Mouse (Mus musculus) kidney, adult 2 months (tissue): ENCODE measurements around the gene Rbfox1. TPM values are rescaled to one million over a fixed set of nuclear protein-coding genes. Genes with fewer than 3 reads are reported as not detected.

ENCODE experiments used
- DNase-seq: peaks from one replicate; pipeline ENCODE4 v3.0.0; 2021
- H3K27ac ChIP-seq: fragments of 200-500 bp; 2 replicates; pipeline ENCODE4 v1.5.1; 2012; ENCODE audit warnings: low read depth, low read length, control low read depth, inconsistent platforms; ENCODE audit not compliant: insufficient read depth
- H3K27me3 ChIP-seq: fragments of 200-500 bp; replicated peaks from 2 replicates; pipeline ENCODE4 v1.6.1; 2012; ENCODE audit warnings: mild to moderate bottlenecking, moderate library complexity, low read length, inconsistent platforms; ENCODE audit not compliant: control insufficient read depth, insufficient read depth
- H3K36me3 ChIP-seq: fragments of 200-500 bp; 2 replicates; pipeline ENCODE4 v1.6.1; 2012; ENCODE audit warnings: mild to moderate bottlenecking, moderate library complexity, low read length, inconsistent platforms; ENCODE audit not compliant: control insufficient read depth, insufficient read depth
- H3K4me1 ChIP-seq: fragments of 200-500 bp; 2 replicates; pipeline ENCODE4 v1.6.1; 2011; ENCODE audit warnings: low read length; ENCODE audit not compliant: control insufficient read depth, insufficient read depth
- H3K4me3 ChIP-seq: fragments of 200-500 bp; 2 replicates; pipeline ENCODE4 v1.5.1; 2011; ENCODE audit warnings: mild to moderate bottlenecking, low read depth, low read length, control low read depth; ENCODE audit not compliant: insufficient read depth
- CTCF ChIP-seq: fragments of 200-500 bp; conservative IDR thresholded peaks from 2 replicates; pipeline ENCODE4 v1.5.1; 2011; ENCODE audit warnings: low read depth, mild to moderate bottlenecking, control low read depth, low read length, moderate library complexity, mixed read lengths; ENCODE audit not compliant: insufficient read depth, insufficient read length
- POLR2A ChIP-seq: fragments of 200-500 bp; IDR thresholded peaks from one replicate; pipeline ENCODE4 v1.6.1; 2011; ENCODE audit warnings: low read depth, low read length, control low read depth
- WGBS: fragments of 180-500 bp; shearing (Covaris S2); methylation state at CpG from one replicate; pipeline ENCODE4 v1.1.7; 2018; 5-methylcytosine and 5-hydroxymethylcytosine counted together
- polyA plus RNA-seq: library from polyadenylated mRNA; depleted of rRNA; stranded (reverse); fragments of >200 nt; gene quantifications from 2 replicates; pipeline ENCODE4 v1.2.3, GENCODE M21; 2012

Gene Rbfox1
- polyA plus RNA-seq, 1 experiment = 4.2 TPM

DNA sequence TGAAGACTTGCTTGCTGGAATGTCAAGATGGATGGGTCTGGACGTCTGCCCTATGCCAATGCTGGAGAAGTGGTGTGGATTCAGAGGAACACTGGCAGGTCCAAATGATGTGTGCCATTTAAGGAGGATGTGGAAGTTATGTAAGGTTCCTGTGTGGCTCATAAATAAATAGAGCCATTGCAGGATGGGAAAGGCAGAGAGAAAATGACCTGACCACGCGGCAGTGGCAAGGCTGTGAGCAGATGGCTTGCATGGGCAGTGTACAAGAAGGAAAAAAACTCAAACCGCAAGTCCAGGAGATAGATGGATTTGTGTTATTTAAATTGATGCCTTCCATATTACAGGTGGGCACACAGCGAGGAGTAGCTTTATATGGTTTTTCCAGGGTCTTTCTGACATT, 497.6 kb downstream of the Rbfox1 start:
- no peak for DNase-seq
- no peak overlapping the region for H3K4me3 ChIP-seq
- no peaks in the 10 kb centered on the region for H3K4me1 ChIP-seq
- WGBS = 80% methylated on average over 5 of the region's 5 CpGs
- no peaks in the 10 kb centered on the region; the same call in 1 of the 2 replicates for H3K27me3 ChIP-seq
- H3K27ac ChIP-seq = no peak overlapping the region
- no peaks in the 10 kb centered on the region for H3K36me3 ChIP-seq
- TF ChIP-seq CTCF (no peak), POLR2A (no peak)

- H3K4me3 ChIP-seq = no peak overlapping the region
- H3K27me3 ChIP-seq = no peaks in the 10 kb centered on the region
- H3K4me1 ChIP-seq = no peaks in the 10 kb centered on the region
- H3K36me3 ChIP-seq = no peaks in the 10 kb centered on the region
- TF ChIP-seq CTCF (no peak), POLR2A (no peak)
- 78% methylated on average over 6 of the region's 6 CpGs for WGBS
- H3K27ac ChIP-seq = no peak overlapping the region
- no peak for DNase-seq
Observed at GRCm38 (mm10) chr16:6390278-6390930, 505.2 kb downstream of the Rbfox1 start.

DNA sequence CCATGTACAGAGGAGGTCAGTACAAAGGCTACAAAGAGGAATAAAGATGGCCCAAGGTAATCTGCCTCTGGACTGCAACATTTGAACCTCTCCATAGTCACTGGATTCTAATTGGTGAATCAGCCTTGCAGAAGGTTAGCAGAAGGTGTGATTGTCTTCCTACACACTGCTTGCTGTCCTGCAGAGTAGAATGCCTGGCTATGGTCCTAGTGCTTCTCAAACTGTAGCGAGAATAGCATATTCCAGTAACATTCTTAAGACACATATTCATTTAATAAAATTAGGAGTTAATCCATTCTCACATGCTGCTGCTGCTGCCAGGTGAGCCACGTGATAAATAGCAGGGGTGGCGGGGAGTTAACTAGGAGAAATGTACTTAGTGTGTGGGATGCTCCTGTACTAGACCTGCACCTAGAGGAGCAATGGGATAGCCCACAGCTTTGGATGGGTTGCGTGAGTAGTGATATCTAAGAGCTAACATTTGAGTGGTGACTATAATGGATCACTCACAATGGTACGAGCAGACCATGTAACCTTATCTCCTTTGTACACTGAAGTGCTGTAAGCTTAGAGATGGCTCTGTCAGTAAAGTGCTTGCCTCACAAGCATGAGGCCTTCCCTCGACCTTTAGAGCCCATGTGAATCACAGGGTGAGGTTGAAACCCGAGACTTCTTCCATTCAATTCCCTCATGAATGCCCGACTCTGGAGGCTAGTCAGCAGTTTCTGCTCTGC, 511.7 kb downstream of the Rbfox1 start:
- TF ChIP-seq POLR2A (no peak), CTCF (no peak)
- DNase-seq = no peak
- H3K27me3 ChIP-seq = no peaks in the 10 kb centered on the region
- H3K27ac ChIP-seq = no peak overlapping the region
- H3K4me1 ChIP-seq = no peaks in the 10 kb centered on the region
- 47% methylated on average over 8 of the region's 8 CpGs for WGBS
- no peaks in the 10 kb centered on the region for H3K36me3 ChIP-seq
- no peak overlapping the region for H3K4me3 ChIP-seq

GRCm38 (mm10) chr16:6397635-6398034, 512.5 kb downstream of the Rbfox1 start:
- TF ChIP-seq POLR2A = no peak
- no peak; the same call in 1 of the 2 replicates for TF ChIP-seq CTCF
- Histone ChIP-seq H3K27me3 (no peaks in the 10 kb centered on the region), H3K4me3 (no peak overlapping the region), H3K27ac (no peak overlapping the region), H3K36me3 (no peaks in the 10 kb centered on the region), H3K4me1 (no peaks in the 10 kb centered on the region)
- no peak for DNase-seq
- 95% methylated on average over 2 of the region's 2 CpGs for WGBS

- H3K36me3 ChIP-seq = no peaks in the 10 kb centered on the region
- H3K27me3 ChIP-seq = no peaks in the 10 kb centered on the region
- no peak for DNase-seq
- TF ChIP-seq POLR2A (no peak), CTCF (no peak)
- WGBS = 78% methylated on average over 3 of the region's 3 CpGs
- no peak overlapping the region for H3K27ac ChIP-seq
- no peak overlapping the region for H3K4me3 ChIP-seq
- no peaks in the 10 kb centered on the region for H3K4me1 ChIP-seq
Observed at GRCm38 (mm10) chr16:6402816-6403215, 517.7 kb downstream of the Rbfox1 start.

DNA sequence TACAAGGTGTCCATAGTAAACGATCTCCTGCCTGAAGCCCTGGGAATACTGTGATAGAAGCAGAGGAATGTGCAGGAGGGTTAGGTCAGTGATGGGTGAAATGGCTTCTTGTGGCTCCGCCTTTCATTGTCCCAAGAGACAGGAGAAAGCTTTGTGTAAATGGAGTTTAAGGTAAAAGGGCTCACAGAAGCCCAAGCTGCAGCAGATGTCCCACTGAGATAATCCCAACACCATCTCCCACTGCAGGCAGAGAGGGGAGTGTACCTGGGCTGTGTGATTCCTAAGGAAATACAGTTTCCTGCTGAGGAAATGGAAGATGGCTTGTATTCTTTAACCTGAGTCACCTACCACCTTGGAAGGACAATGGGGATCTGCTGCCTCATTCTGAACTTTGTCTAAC, 529.7 kb downstream of the Rbfox1 start:
- H3K27ac ChIP-seq = no peak overlapping the region
- no peak for DNase-seq
- 29% methylated on average over 2 of the region's 2 CpGs for WGBS
- no peaks in the 10 kb centered on the region for H3K4me1 ChIP-seq
- H3K36me3 ChIP-seq = no peaks in the 10 kb centered on the region
- no peaks in the 10 kb centered on the region for H3K27me3 ChIP-seq
- TF ChIP-seq POLR2A = no peak
- no peak for TF ChIP-seq CTCF
- H3K4me3 ChIP-seq = no peak overlapping the region

GRCm38 (mm10) chr16:6421623-6422145, 536.5 kb downstream of the Rbfox1 start:
- TF ChIP-seq CTCF = no peak
- TF ChIP-seq POLR2A = no peak
- Histone ChIP-seq H3K4me3 (no peak overlapping the region), H3K27ac (no peak overlapping the region), H3K27me3 (no peaks in the 10 kb centered on the region), H3K4me1 (no peaks in the 10 kb centered on the region), H3K36me3 (no peaks in the 10 kb centered on the region)
- WGBS = 79% methylated on average over 3 of the region's 3 CpGs
- no peak for DNase-seq
